Mouse (Mus musculus) limb, embryonic 14.5 days (tissue): ENCODE measurements at regions not wholly inside any gene's neighbourhood (a gene's known extent, or its start where the extent isn't known, plus 50 kb on each side); places are given as distances from the start of the nearest gene placed in this dataset.

ENCODE experiments used
- ATAC-seq: fragments of 200-750 bp; cut with Nextera tagmentation; 2 replicates; pipeline ENCODE4 v1.8.0; 2017; ENCODE audit warnings: low read depth, moderate number of reproducible peaks, moderate TSS enrichment; ENCODE audit not compliant: low FRiP score
- DNase-seq: peaks from one replicate; pipeline ENCODE4 v3.0.0-alpha.2; 2015; ENCODE audit warnings: low spot score
- H3K27ac ChIP-seq: fragments of 300-500 bp; sonication (generic); replicated peaks from 2 replicates; pipeline ENCODE4 v1.5.1; 2014; ENCODE audit warnings: low read depth, mild to moderate bottlenecking, low read length, moderate library complexity, mixed read lengths
- H3K27me3 ChIP-seq: fragments of 300-500 bp; sonication (generic); 2 replicates; pipeline ENCODE4 v1.6.1; 2014; ENCODE audit warnings: low read length, mixed read lengths; ENCODE audit not compliant: control insufficient read depth, insufficient read depth
- H3K36me3 ChIP-seq: fragments of 300-500 bp; sonication (generic); 2 replicates; pipeline ENCODE4 v1.6.1; 2014; ENCODE audit warnings: mild to moderate bottlenecking, low read length, moderate library complexity, mixed read lengths; ENCODE audit not compliant: control insufficient read depth, insufficient read depth
- H3K4me1 ChIP-seq: fragments of 300-500 bp; sonication (generic); 2 replicates; pipeline ENCODE4 v1.6.1; 2014; ENCODE audit warnings: antibody characterized with exemption, low read length, mixed read lengths; ENCODE audit not compliant: control insufficient read depth, insufficient read depth
- H3K4me2 ChIP-seq: fragments of 300-500 bp; sonication (generic); replicated peaks from 2 replicates; pipeline ENCODE4 v1.6.1; 2014; ENCODE audit warnings: low read depth, mild to moderate bottlenecking, low read length, moderate library complexity; ENCODE audit not compliant: severe bottlenecking
- H3K4me3 ChIP-seq: fragments of 300-500 bp; sonication (generic); replicated peaks from 2 replicates; pipeline ENCODE4 v1.5.1; 2014; ENCODE audit warnings: low read length
- H3K9ac ChIP-seq: fragments of 300-500 bp; sonication (generic); 2 replicates; pipeline ENCODE4 v1.6.1; 2014; ENCODE audit warnings: mild to moderate bottlenecking, low read depth, low read length, moderate library complexity; ENCODE audit not compliant: severe bottlenecking
- H3K9me3 ChIP-seq: fragments of 300-500 bp; sonication (generic); 2 replicates; pipeline ENCODE4 v1.6.1; 2016; ENCODE audit warnings: low read length; ENCODE audit not compliant: control insufficient read depth
- POLR2A ChIP-seq: fragments of 200-500 bp; IDR thresholded peaks from 2 replicates; pipeline ENCODE4 v1.8.0; 2012; ENCODE audit warnings: inconsistent platforms, mild to moderate bottlenecking, moderate library complexity, borderline replicate concordance; ENCODE audit not compliant: insufficient read depth, insufficient read length; ENCODE audit errors: extremely low read depth
- WGBS: fragments of 180-500 bp; shearing (Covaris S2); extraction: QIAGEN DNeasy Blood & Tissue Kit; methylation state at CpG from one replicate; pipeline ENCODE4 v1.1.7; 2014; 5-methylcytosine and 5-hydroxymethylcytosine counted together

DNA sequence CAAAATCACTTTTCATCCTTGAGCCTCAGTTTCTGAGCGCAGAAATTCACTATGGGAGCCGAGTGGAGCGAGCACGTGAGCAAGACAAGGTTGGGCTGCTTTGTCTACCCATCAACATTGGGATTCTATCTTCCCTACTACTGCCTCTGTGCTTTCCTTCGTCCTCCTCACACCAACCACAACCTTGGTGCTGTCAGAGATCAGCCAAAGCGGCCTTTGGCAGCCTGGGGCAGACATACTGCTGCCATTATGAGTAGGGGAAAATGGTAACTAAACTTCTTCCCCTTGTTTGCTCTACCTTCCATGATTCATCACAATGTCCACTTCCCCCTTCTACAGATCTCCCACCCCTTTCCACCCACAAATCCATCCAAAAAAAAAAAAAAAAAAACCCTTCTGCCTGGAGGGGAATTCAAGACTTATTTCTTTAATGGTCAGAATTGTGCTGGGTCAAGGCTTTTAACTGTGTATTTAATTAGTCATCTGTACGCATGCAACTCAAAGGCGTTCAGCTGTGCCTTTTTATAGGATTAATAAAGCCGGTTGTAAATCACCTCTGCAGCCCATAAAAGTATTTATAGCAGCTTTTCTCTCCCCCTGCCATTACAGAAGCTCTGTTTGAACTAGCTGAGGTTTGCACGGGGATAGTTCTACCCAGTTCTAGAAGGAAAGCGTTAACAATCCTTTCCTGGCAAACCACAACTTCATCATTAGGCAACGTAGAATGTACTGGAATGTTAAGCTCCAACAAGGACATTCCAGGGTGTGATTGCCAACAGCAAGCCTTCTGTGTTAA lies 340.4 kb downstream of the Pik3r1 start:
- Histone ChIP-seq H3K9ac (no peak overlapping the region), H3K27me3 (no peaks in the 10 kb centered on the region), H3K9me3 (no peaks in the 10 kb centered on the region), H3K4me3 (no peak overlapping the region), H3K36me3 (no peaks in the 10 kb centered on the region), H3K4me1 (peaks cover 17% of the 10 kb centered on the region), H3K27ac (peak overlapping the region; percentile 40; the same call in 1 of the 2 replicates), H3K4me2 (peak overlapping the region; percentile 26; the same call in 1 of the 2 replicates)
- DNase-seq (peak; percentile 88), ATAC-seq (peak; percentile 77)
- no peak for TF ChIP-seq POLR2A
- WGBS, result 38% methylated on average over 12 of the region's 12 CpGs

DNA sequence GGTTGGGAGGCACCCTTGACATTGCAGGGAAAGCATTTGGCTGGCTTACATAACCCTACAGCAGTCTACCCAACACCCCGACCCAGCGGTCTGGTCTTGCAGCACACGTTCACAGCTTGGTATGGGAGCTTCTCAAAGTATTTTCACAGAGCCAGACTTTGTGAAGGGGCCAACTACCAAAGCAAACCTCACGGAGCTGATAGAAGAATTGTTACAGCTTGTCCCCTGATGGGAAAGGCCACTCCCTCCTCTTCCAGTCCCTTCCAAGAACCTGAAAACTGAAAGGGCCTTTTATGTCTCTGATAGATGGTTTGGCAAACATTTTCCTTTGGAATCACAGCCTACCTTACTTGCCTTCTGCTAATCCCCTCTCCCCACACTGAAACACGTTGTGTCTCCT lies 341.6 kb downstream of the Pik3r1 start:
- TF ChIP-seq POLR2A, result no peak
- 53% methylated on average over 5 of the region's 5 CpGs for WGBS
- H3K9me3 ChIP-seq, result no peaks in the 10 kb centered on the region
- H3K27me3 ChIP-seq, result no peaks in the 10 kb centered on the region
- H3K36me3 ChIP-seq, result no peaks in the 10 kb centered on the region
- no peak overlapping the region for H3K4me3 ChIP-seq
- no peak overlapping the region for H3K27ac ChIP-seq
- ATAC-seq, result no peak
- H3K9ac ChIP-seq, result no peak overlapping the region
- peaks cover 17% of the 10 kb centered on the region for H3K4me1 ChIP-seq
- DNase-seq, result no peak
- H3K4me2 ChIP-seq, result no peak overlapping the region

GRCm38 (mm10) chr13:101422082-101422481 lies 345.9 kb downstream of the Pik3r1 start:
- no peak overlapping the region for H3K9ac ChIP-seq
- no peak overlapping the region for H3K4me2 ChIP-seq
- H3K27ac ChIP-seq, result no peak overlapping the region
- H3K4me3 ChIP-seq, result no peak overlapping the region
- H3K36me3 ChIP-seq, result no peaks in the 10 kb centered on the region
- no peak for ATAC-seq
- H3K27me3 ChIP-seq, result no peaks in the 10 kb centered on the region
- no peaks in the 10 kb centered on the region for H3K9me3 ChIP-seq
- no peaks in the 10 kb centered on the region for H3K4me1 ChIP-seq
- WGBS, result 63% methylated on average over 3 of the region's 3 CpGs
- no peak for TF ChIP-seq POLR2A
- no peak for DNase-seq

DNA sequence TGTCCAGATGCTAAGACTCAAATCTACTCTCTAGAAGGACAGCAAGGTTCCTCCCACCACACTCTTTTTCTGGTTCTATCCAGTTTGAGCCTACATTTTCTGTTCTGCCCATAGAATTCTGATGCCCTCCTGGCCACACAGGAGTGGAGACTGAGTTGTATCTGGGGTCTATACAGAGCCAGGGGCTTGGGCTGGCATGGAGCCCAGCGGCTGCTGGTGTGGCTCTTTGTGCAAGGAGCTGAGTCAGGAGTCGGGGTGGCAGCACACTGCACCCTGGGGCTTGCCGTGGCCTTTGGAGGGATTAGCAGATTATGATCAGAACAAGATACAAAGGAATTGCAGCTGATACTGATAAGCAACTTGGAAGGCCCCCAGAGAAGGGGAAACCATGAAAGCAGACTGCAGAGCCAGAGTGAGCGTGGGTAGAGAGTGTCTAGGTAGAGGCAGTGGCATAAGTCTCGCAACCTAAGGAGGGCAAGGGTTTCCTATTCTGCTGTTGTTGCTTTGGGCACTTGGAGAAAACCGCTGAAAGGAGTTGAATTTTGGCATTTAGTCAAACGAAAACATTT lies 348.5 kb downstream of the Pik3r1 start:
- 81% methylated on average over 7 of the region's 7 CpGs for WGBS
- Histone ChIP-seq H3K36me3 (no peaks in the 10 kb centered on the region), H3K9me3 (no peaks in the 10 kb centered on the region), H3K4me1 (no peaks in the 10 kb centered on the region), H3K4me3 (no peak overlapping the region), H3K4me2 (no peak overlapping the region), H3K27ac (no peak overlapping the region), H3K9ac (no peak overlapping the region), H3K27me3 (no peaks in the 10 kb centered on the region)
- DNase-seq, result no peak
- ATAC-seq, result no peak
- no peak for TF ChIP-seq POLR2A

DNA sequence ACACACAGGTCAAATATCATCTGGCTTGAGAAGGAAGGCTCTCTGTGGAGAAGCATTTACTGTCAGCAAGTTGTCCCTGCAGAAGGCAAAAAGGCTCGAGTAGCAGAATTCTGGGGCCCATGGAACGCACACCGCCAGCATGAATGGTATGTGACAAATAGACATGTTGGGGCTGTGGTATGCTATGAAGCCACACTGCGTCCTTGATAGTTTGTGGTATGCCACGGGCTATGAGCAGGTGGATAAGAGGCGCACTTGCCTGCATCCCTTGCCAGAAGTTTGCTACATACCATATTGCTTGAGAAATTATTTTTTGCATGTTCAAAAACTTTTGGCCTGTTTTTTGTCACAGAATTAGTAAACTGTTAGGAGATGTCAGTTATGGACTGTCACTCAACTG lies 349.7 kb downstream of the Pik3r1 start:
- no peak overlapping the region for H3K4me2 ChIP-seq
- H3K4me3 ChIP-seq, result no peak overlapping the region
- ATAC-seq (no peak; the same call in 1 of the 2 replicates), DNase-seq (no peak)
- WGBS, result 76% methylated on average over 6 of the region's 6 CpGs
- no peaks in the 10 kb centered on the region for H3K27me3 ChIP-seq
- H3K36me3 ChIP-seq, result no peaks in the 10 kb centered on the region
- H3K27ac ChIP-seq, result no peak overlapping the region
- no peaks in the 10 kb centered on the region for H3K4me1 ChIP-seq
- no peak overlapping the region for H3K9ac ChIP-seq
- no peaks in the 10 kb centered on the region for H3K9me3 ChIP-seq
- no peak for TF ChIP-seq POLR2A
